Mouse (Mus musculus): ENCODE measurements around the gene Git1.
"Not testable (repeated sequence)": the region's sequence is repeated elsewhere in the genome, so short reads cannot be mapped to it uniquely, and the experiment has no call there.

Gene Git1

DNA sequence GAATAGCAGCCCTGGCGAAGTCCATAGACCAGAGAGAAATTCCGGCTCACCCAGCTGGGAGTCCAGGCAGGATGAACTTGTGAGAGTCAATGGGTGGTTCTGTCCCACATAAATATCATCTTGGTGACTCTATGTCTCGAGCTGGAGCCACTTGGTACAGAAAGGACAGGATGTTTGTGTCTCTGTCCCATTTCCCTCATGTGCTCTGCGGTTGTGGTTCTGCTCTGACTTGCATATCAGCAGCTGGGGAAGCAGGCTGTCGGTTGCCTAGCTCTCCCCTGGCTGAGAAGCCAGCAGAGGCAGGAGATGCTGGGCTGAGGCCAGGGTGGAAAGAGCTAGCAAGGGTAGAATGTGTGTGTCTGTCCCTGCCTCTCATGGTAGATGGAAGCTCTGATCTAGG lies 25.7 kb downstream of the Git1 start, which contains the start of gene Gm10392:
Gene Gm10392 (minus strand): TSS at position 156 of the 400 bp plus-strand sequence.
- DNase-seq (ENCODE audit: low read depth, low spot score): no peak

DNA sequence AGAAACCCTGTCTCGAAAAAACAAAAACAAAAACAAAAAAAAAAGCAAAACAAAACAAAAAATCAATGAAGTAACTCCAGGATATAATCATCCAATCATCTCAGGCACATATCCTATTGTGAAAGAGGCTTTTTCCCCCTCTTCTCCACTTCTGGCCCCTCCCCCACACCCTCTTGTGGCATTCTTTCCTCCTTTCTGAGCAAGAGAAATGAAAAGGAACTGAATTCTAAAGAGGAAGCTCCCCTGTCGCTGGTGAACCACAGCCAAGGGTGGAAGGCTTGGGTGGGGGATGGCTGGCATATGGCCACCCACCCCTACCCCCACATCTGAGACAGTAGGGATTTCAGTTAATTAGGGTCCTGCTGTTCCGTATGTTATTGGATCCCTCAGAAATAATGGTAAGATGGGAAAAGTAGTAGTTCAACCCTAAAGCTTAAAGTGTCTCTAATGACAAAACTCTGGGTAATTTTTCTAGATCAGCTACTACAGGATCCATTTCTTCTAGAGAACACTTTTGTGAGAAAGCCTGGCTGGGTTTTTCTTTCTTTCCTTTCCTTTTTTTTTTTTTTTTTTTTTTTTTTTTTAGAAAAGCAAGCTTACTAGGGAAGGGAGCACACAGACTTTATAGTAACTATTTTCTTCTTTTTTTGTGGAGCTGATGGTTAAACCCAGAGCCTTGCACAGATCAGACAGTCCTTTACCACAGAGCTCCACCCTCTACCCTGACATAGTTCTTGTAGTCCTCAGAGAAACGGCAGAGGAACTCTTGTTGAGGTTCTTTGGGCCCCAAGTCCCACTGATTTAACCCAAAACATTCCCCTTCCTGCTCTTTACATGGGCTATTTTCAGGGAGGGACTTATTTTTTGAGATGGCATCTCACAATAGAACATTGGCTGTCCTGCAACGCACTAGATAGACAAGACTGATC lies 27.5 kb downstream of the Git1 start:
- DNase-seq (ENCODE audit: low read depth, low spot score): no peak

DNA sequence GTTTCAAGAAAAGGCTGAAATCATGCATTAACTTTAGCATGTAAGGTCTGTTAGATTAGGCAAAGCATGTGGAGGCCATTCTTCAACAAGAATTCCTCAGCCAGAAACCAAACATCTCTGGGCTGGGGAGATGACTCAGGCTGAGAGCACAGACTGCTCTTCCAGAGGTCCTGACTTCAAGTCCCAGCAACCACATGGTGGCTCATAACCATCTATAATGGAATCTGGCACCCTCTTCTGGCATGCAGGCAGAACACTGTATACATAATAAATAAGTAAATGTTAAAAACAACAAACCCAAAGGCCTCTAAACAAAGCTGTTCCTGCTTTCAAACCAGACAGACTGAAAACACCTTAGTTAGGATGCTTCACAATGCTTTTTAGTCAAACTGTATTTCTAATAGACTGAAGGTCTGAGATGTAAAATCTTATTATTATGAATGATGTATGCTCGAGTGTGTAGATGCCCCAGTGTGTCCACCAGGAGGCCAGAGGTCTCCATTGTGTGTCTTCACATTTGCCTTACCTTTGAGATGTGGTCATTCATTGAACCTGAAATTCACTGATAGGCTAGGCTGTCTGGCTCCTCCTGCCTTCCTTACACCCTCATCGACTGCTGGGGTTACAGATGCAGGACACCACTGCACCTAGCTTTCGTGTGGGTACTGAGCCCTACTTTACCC lies 32.6 kb downstream of the Git1 start:
- peak; percentile 48 for DNase-seq (ENCODE audit: low read depth, low spot score)

DNA sequence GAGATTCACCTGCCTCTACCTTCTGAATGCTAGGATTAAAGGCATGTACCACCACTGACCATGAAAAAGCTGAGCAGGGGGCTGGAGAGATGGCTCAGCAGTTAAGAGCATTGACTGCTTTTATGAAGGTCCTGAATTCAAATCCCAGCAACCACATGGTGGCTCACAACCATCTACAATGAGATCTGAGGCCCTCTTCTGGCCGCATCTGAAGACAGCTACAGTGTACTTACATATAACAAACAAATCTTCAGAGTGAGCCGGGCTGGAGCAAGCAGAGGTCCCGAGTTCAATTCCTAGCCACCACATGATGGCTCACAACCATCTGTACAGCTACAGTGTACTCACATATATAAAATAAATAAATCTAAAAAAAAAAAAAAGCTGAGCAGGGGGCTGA lies 35.1 kb downstream of the Git1 start:
- DNase-seq (ENCODE audit: low read depth, low spot score): not testable (repeated sequence)

DNA sequence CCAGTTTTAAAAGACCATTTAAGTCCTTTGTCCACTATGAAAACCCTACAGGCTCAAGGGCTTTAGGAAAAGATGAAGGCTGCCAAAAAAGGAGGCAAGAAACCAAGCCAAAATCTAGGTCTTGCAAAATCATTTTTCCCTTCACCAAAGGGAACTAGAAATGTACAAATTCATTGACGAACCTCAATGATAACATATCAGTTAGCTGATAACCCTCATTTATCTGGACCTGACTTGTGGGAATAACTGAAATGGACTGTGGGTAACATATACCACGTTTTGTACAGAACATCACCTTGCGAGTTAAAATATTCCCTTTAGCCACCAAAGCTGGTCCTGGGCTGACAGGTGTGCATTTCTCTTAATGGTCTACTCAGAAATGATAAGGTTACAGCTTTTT lies 36.3 kb downstream of the Git1 start:
- no peak for DNase-seq (ENCODE audit: low read depth, low spot score)

DNA sequence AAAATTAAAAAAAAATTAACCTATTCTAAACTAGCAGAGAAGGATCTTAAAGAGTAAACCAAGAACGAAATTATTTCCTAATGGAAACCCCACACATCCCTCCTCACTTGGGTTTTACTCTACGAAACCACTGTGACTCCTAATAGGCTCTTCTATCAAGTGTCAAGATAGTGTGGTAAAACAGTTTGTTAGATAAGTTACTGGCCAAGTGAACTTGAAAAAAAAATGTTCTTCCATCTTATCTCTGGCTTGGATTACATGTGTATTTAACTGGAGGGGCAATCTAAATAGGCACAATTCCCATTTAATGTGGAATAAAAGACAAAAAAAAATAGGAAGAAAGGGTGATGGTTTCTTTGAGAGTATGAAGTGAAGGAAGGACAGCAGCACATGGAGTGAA lies 37.5 kb downstream of the Git1 start:
- DNase-seq (ENCODE audit: low read depth, low spot score): no peak

DNA sequence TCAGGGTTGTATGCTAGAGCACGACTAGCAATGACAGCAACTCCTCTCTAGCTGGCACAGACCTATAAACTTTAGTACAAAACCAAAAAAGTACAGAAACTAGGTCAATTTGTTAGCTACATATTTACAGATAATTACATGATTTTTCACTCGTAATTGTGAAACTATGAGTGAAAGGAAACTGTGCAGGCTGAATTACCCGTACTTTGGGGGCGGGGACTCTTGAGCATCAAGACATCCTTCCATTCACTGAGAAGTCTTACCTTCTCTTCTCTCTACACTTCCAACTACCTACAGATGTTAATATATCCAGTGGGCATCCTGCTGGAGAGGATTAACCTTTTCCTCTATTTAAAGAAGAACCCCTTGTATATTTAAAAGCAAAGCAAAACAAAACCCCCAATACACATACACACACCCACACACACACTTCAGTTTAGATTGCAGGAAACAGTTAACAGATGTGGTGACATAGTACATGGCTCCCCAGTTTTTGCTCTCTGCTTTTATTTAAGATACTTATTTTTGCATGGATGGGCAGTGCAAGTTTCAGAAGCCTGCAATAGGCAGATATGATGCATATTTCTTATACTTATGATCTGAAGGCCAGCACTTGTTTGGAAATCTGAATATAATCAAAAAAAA lies 39.0 kb downstream of the Git1 start:
- DNase-seq (ENCODE audit: low read depth, low spot score): no peak

DNA sequence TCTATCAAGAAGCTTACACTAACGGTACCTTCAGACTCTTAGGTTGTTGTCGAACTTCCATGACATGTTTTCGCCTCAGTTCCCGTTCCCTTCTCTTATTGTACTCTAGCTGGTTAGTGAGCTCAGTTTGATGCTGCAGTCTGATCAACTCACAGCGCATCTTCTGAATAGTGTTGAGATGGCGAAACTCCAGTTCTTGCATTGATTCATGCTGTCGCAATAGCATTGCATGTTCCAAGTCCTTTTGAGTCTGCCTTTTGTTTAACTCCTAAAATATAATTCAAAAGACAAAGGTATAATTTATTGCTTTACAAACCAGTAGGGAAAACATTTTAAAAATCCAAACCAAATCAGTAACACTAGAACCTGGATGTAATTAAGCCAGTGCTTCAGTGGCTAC lies 51.9 kb downstream of the Git1 start:
- DNase-seq (ENCODE audit: low read depth, low spot score): no peak

Data from A20 (cell line).